Mouse (Mus musculus): ENCODE results near the gene Reep1. TPM values are rescaled to one million over a fixed set of nuclear protein-coding genes. Genes with fewer than 3 reads are reported as not detected.
A peak's percentile ranks its signal among the peaks of the same experiment; 100 is the strongest.

The Reep1 gene
- polyA plus RNA-seq, 1 experiment from 2014 or later, result 19.0 TPM

DNA sequence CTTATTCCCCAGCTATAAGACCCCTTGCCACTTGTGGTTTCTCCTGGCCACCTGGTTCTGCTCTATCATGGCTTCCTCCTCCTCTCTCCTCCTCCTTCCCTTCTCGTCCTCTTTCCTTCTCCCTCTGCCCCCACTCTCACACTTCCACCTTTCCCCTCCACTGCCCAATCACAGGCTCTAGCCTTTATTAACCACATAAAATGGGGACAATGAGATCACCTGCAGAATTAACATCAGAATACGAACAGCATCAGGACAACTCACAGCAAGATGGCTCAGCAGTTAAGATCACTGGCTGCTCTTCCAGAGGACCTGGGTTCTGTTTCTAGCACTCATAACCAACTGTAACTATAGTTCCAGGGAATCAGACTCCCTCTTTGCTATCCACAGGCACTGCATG, 72.5 kb downstream of the Reep1 start:
- Histone ChIP-seq H3K27ac (replicated peaks in 1 of 2; ENCODE audit: control insufficient read depth in 1 of 2, insufficient read depth in 1 of 2, low read depth in 2 of 2, low read length in 2 of 2) (no peak overlapping the region), H3K4me3 (ENCODE audit: control insufficient read depth in 1 of 2, insufficient read depth in 1 of 2, low read depth in 1 of 2, low read length in 2 of 2) (no peak overlapping the region), H3K36me3 (ENCODE audit: control insufficient read depth, insufficient read depth, low read length) (peaks cover 42% of the 10 kb centered on the region), H3K9me3 (ENCODE audit: control insufficient read depth, low read length) (0 out of 2 replicates have a peak, but pooled peaks cover 3% of the 10 kb centered on the region), H3K27me3 (ENCODE audit: control insufficient read depth, insufficient read depth, low read length) (no peaks in the 10 kb centered on the region), H3K9ac (ENCODE audit: low read length) (no peak overlapping the region), H3K4me2 (ENCODE audit: low read length) (no peak overlapping the region), H3K4me1 (ENCODE audit: control insufficient read depth in 2 of 2, insufficient read depth in 2 of 2, low read length in 2 of 2) (0 out of 4 replicates have a peak, but pooled peaks cover 0 to 4% of the 10 kb centered on the region in 2 experiments)
- WGBS, result 76% methylated on average over 2 of the region's 2 CpGs
- ATAC-seq (ENCODE audit: insufficient number of reproducible peaks, insufficient read depth, low FRiP score, low read depth), result no peak

GRCm38 (mm10) chr6:71780431-71780830, 73.1 kb downstream of the Reep1 start:
- ATAC-seq (ENCODE audit: insufficient number of reproducible peaks, insufficient read depth, low FRiP score, low read depth), result no peak
- WGBS, result 70% methylated on average over 7 of the region's 7 CpGs
- H3K36me3 ChIP-seq (ENCODE audit: control insufficient read depth, insufficient read depth, low read length), result peaks cover 42% of the 10 kb centered on the region
- H3K27ac ChIP-seq (replicated peaks in 1 of 2; ENCODE audit: control insufficient read depth in 1 of 2, insufficient read depth in 1 of 2, low read depth in 2 of 2, low read length in 2 of 2), result no peak overlapping the region
- H3K9me3 ChIP-seq (ENCODE audit: control insufficient read depth, low read length), result 0 out of 2 replicates have a peak, but pooled peaks cover 3% of the 10 kb centered on the region
- no peak overlapping the region for H3K4me3 ChIP-seq (ENCODE audit: control insufficient read depth in 1 of 2, insufficient read depth in 1 of 2, low read depth in 1 of 2, low read length in 2 of 2)
- no peak overlapping the region for H3K4me2 ChIP-seq (ENCODE audit: low read length)
- no peaks in the 10 kb centered on the region for H3K27me3 ChIP-seq (ENCODE audit: control insufficient read depth, insufficient read depth, low read length)
- H3K4me1 ChIP-seq (ENCODE audit: control insufficient read depth in 2 of 2, insufficient read depth in 2 of 2, low read length in 2 of 2), result 0 out of 4 replicates have a peak, but pooled peaks cover 0 to 4% of the 10 kb centered on the region in 2 experiments
- H3K9ac ChIP-seq (ENCODE audit: low read length), result no peak overlapping the region

DNA sequence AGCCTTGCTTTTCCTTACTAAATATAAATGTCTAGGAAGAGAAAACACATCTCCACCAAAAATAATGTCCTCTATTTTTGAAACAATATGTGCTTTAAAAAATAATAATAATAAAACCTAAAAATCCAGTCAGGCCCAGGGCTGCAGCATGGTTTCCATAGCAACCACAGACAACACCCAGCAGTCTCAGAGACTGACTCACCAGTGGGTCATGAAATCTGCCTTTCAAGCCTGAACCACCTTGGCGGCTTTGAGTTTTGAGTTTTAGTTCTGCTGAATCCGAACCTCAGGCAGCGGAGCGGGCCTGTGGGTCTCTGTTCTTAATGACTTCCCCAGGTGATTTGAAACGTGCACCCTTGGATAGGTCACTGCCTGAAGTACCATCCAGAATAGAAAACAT, 75.8 kb downstream of the Reep1 start:
- Histone ChIP-seq H3K27ac (replicated peaks in 1 of 2; ENCODE audit: control insufficient read depth in 1 of 2, insufficient read depth in 1 of 2, low read depth in 2 of 2, low read length in 2 of 2) (no peak overlapping the region), H3K9me3 (ENCODE audit: control insufficient read depth, low read length) (0 out of 2 replicates have a peak, but pooled peaks cover 3% of the 10 kb centered on the region), H3K27me3 (ENCODE audit: control insufficient read depth, insufficient read depth, low read length) (no peaks in the 10 kb centered on the region), H3K4me3 (ENCODE audit: control insufficient read depth in 1 of 2, insufficient read depth in 1 of 2, low read depth in 1 of 2, low read length in 2 of 2) (no peak overlapping the region), H3K4me1 (ENCODE audit: control insufficient read depth in 2 of 2, insufficient read depth in 2 of 2, low read length in 2 of 2) (peaks cover 2 to 17% of the 10 kb centered on the region in 2 experiments; a peak in 3 of 4 replicates), H3K9ac (ENCODE audit: low read length) (no peak overlapping the region), H3K4me2 (ENCODE audit: low read length) (no peak overlapping the region), H3K36me3 (ENCODE audit: control insufficient read depth, insufficient read depth, low read length) (peaks cover 35% of the 10 kb centered on the region)
- no peak for ATAC-seq (ENCODE audit: insufficient number of reproducible peaks, insufficient read depth, low FRiP score, low read depth)
- WGBS, result 95% methylated on average over 5 of the region's 5 CpGs

- ATAC-seq (ENCODE audit: insufficient number of reproducible peaks, insufficient read depth, low FRiP score, low read depth), result peak; percentile 64; the same call in 1 of the 2 replicates
- 36% methylated on average over 9 of the region's 9 CpGs for WGBS
- H3K27ac ChIP-seq (replicated peaks in 1 of 2; ENCODE audit: control insufficient read depth in 1 of 2, insufficient read depth in 1 of 2, low read depth in 2 of 2, low read length in 2 of 2), result peak overlapping the region; percentile 43 to 60; a peak in 3 of 4 replicates
Measured at GRCm38 (mm10) chr6:71788348-71788747, 81.0 kb downstream of the Reep1 start.

GRCm38 (mm10) chr6:71791771-71792170, 84.4 kb downstream of the Reep1 start:
- Histone ChIP-seq H3K27me3 (ENCODE audit: control insufficient read depth, insufficient read depth, low read length) (no peaks in the 10 kb centered on the region), H3K4me2 (ENCODE audit: low read length) (no peak overlapping the region), H3K27ac (replicated peaks in 1 of 2; ENCODE audit: control insufficient read depth in 1 of 2, insufficient read depth in 1 of 2, low read depth in 2 of 2, low read length in 2 of 2) (no peak overlapping the region), H3K4me1 (ENCODE audit: control insufficient read depth in 2 of 2, insufficient read depth in 2 of 2, low read length in 2 of 2) (peaks cover 2 to 14% of the 10 kb centered on the region in 2 experiments; a peak in 3 of 4 replicates), H3K4me3 (ENCODE audit: control insufficient read depth in 1 of 2, insufficient read depth in 1 of 2, low read depth in 1 of 2, low read length in 2 of 2) (no peak overlapping the region), H3K36me3 (ENCODE audit: control insufficient read depth, insufficient read depth, low read length) (no peaks in the 10 kb centered on the region), H3K9me3 (ENCODE audit: control insufficient read depth, low read length) (no peaks in the 10 kb centered on the region), H3K9ac (ENCODE audit: low read length) (no peak overlapping the region)
- no peak for ATAC-seq (ENCODE audit: insufficient number of reproducible peaks, insufficient read depth, low FRiP score, low read depth)
- 86% methylated on average over 6 of the region's 6 CpGs for WGBS

More at GRCm38 (mm10) chr6:71788348-71788747, 81.0 kb downstream of the Reep1 start:
- no peak overlapping the region for H3K4me3 ChIP-seq (ENCODE audit: control insufficient read depth in 1 of 2, insufficient read depth in 1 of 2, low read depth in 1 of 2, low read length in 2 of 2)
- H3K9me3 ChIP-seq (ENCODE audit: control insufficient read depth, low read length), result 0 out of 2 replicates have a peak, but pooled peaks cover 3% of the 10 kb centered on the region
- H3K36me3 ChIP-seq (ENCODE audit: control insufficient read depth, insufficient read depth, low read length), result peaks cover 10% of the 10 kb centered on the region; the same call in 1 of the 2 replicates
- H3K4me2 ChIP-seq (ENCODE audit: low read length), result no peak overlapping the region
- H3K9ac ChIP-seq (ENCODE audit: low read length), result no peak overlapping the region
- no peaks in the 10 kb centered on the region for H3K27me3 ChIP-seq (ENCODE audit: control insufficient read depth, insufficient read depth, low read length)
- peaks cover 2 to 17% of the 10 kb centered on the region in 2 experiments; a peak in 3 of 4 replicates for H3K4me1 ChIP-seq (ENCODE audit: control insufficient read depth in 2 of 2, insufficient read depth in 2 of 2, low read length in 2 of 2)

DNA sequence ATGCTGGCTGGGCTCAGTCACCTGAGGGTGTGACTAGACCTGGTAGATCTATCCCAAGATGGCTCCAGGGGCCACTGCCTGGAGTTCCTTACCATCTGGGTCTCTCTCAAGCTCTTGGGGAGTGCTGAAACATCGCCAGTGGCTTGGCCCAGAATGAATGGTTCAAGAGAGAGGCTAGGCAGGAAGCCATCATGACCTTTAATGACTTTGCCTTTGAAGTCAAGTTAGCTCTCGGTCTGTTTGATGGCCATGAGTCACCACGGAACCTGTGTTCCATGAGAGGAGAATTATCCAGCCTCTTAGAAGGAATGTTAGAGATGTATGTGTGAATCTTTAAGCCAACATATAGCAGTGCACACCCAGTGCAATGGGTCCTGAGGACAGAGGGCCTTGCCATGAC, 92.0 kb downstream of the Reep1 start:
- Histone ChIP-seq H3K9ac (ENCODE audit: low read length) (no peak overlapping the region), H3K27me3 (ENCODE audit: control insufficient read depth, insufficient read depth, low read length) (no peaks in the 10 kb centered on the region), H3K9me3 (ENCODE audit: control insufficient read depth, low read length) (no peaks in the 10 kb centered on the region), H3K36me3 (ENCODE audit: control insufficient read depth, insufficient read depth, low read length) (no peaks in the 10 kb centered on the region), H3K4me1 (ENCODE audit: control insufficient read depth in 2 of 2, insufficient read depth in 2 of 2, low read length in 2 of 2) (peaks cover 5 to 6% of the 10 kb centered on the region in 2 experiments; a peak in 3 of 4 replicates), H3K27ac (replicated peaks in 1 of 2; ENCODE audit: control insufficient read depth in 1 of 2, insufficient read depth in 1 of 2, low read depth in 2 of 2, low read length in 2 of 2) (no peak overlapping the region), H3K4me3 (ENCODE audit: control insufficient read depth in 1 of 2, insufficient read depth in 1 of 2, low read depth in 1 of 2, low read length in 2 of 2) (no peak overlapping the region), H3K4me2 (ENCODE audit: low read length) (no peak overlapping the region)
- ATAC-seq (ENCODE audit: insufficient number of reproducible peaks, insufficient read depth, low FRiP score, low read depth), result no peak
- WGBS, result 56% methylated on average over 3 of the region's 3 CpGs

DNA sequence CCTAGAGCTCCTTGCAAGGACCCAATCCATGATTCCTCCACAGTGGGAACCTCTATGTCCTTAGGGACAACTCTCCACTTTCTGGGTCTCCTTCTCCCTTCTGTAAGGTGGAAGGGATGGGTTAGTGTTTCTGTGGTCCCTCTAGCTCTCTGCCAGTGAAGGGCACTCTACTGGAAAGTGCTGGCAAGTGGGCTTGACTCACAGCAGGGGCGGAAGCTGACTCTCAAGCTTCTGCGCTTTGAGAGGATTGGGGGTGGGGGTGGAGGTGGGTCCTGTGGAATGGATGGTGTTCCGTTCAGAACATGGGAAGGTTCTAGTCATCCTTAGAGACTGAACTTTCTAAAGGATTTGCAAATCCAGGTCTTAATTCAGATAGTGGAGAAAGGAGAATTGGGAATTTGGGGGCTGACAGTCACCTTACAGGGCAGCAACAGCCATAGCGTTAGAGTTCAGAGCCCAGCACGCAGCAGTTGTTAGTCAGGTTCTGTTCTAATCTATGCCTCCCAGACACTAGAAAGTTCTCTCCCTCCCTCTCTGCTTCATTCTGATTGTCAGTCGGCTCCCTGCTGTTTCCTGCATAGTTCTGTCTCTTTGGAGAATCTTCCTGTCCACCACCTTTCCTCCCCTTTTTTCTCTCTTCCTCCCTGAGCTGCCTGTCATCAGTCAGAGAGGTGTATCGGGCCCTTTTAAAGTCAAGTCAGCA, 93.8 kb downstream of the Reep1 start:
- Histone ChIP-seq H3K4me3 (ENCODE audit: control insufficient read depth in 1 of 2, insufficient read depth in 1 of 2, low read depth in 1 of 2, low read length in 2 of 2) (no peak overlapping the region), H3K4me1 (ENCODE audit: control insufficient read depth in 2 of 2, insufficient read depth in 2 of 2, low read length in 2 of 2) (peaks cover 13 to 19% of the 10 kb centered on the region in 2 experiments), H3K9me3 (ENCODE audit: control insufficient read depth, low read length) (no peaks in the 10 kb centered on the region), H3K27ac (replicated peaks in 1 of 2; ENCODE audit: control insufficient read depth in 1 of 2, insufficient read depth in 1 of 2, low read depth in 2 of 2, low read length in 2 of 2) (no peak overlapping the region), H3K27me3 (ENCODE audit: control insufficient read depth, insufficient read depth, low read length) (no peaks in the 10 kb centered on the region), H3K4me2 (ENCODE audit: low read length) (no peak overlapping the region), H3K36me3 (ENCODE audit: control insufficient read depth, insufficient read depth, low read length) (no peaks in the 10 kb centered on the region), H3K9ac (ENCODE audit: low read length) (no peak overlapping the region)
- ATAC-seq (ENCODE audit: insufficient number of reproducible peaks, insufficient read depth, low FRiP score, low read depth), result no peak
- 55% methylated on average over 7 of the region's 7 CpGs for WGBS

All from heart, embryonic 14.5 days (tissue).